Mouse (Mus musculus): Measurements from ENCODE around the gene Tmem108.

The Tmem108 gene

GRCm38 (mm10) chr9:103546695-103547645 is 214.7 kb downstream of the Tmem108 start:
- no peak for DNase-seq (ENCODE audit: low spot score)

- DNase-seq (ENCODE audit: low spot score), result no peak
Measured at GRCm38 (mm10) chr9:103545729-103546128, 215.9 kb downstream of the Tmem108 start.

- DNase-seq (ENCODE audit: low spot score), result no peak
Measured at GRCm38 (mm10) chr9:103545271-103545670, 216.4 kb downstream of the Tmem108 start.

GRCm38 (mm10) chr9:103544599-103544998 is 217.0 kb downstream of the Tmem108 start:
- no peak for DNase-seq (ENCODE audit: low spot score)

GRCm38 (mm10) chr9:103540518-103540917 is 221.1 kb downstream of the Tmem108 start:
- DNase-seq (ENCODE audit: low spot score), result no peak

- DNase-seq (ENCODE audit: low spot score), result no peak
Measured at GRCm38 (mm10) chr9:103538047-103538816, 223.4 kb downstream of the Tmem108 start.

GRCm38 (mm10) chr9:103536059-103536634 is 225.5 kb downstream of the Tmem108 start:
- DNase-seq (ENCODE audit: low spot score), result no peak

GRCm38 (mm10) chr9:103525041-103525537 is 236.5 kb downstream of the Tmem108 start:
- DNase-seq (ENCODE audit: low spot score), result no peak

- DNase-seq (ENCODE audit: low spot score), result no peak
Measured at GRCm38 (mm10) chr9:103524600-103524999, 237.0 kb downstream of the Tmem108 start.

- DNase-seq (ENCODE audit: low spot score), result no peak
Measured at GRCm38 (mm10) chr9:103523742-103524403, 237.8 kb downstream of the Tmem108 start.

- no peak for DNase-seq (ENCODE audit: low spot score)
Measured at GRCm38 (mm10) chr9:103523008-103523407, 238.6 kb downstream of the Tmem108 start.

- DNase-seq (ENCODE audit: low spot score), result no peak
Measured at GRCm38 (mm10) chr9:103513884-103514283, 247.8 kb downstream of the Tmem108 start.

GRCm38 (mm10) chr9:103512257-103512656 is 249.4 kb downstream of the Tmem108 start:
- no peak for DNase-seq (ENCODE audit: low spot score)

- DNase-seq (ENCODE audit: low spot score), result no peak
Measured at GRCm38 (mm10) chr9:103506968-103507584, 254.6 kb downstream of the Tmem108 start.

GRCm38 (mm10) chr9:103505067-103505466 is 256.6 kb downstream of the Tmem108 start:
- DNase-seq (ENCODE audit: low spot score), result no peak

- no peak for DNase-seq (ENCODE audit: low spot score)
Measured at GRCm38 (mm10) chr9:103504646-103505045, 257.0 kb downstream of the Tmem108 start.

- no peak for DNase-seq (ENCODE audit: low spot score)
Measured at GRCm38 (mm10) chr9:103503586-103504298, 257.9 kb downstream of the Tmem108 start.

- no peak for DNase-seq (ENCODE audit: low spot score)
Measured at GRCm38 (mm10) chr9:103502655-103503054, 259.0 kb downstream of the Tmem108 start.

GRCm38 (mm10) chr9:103501861-103502364 is 259.7 kb downstream of the Tmem108 start:
- DNase-seq (ENCODE audit: low spot score), result no peak

GRCm38 (mm10) chr9:103499366-103499765 is 262.3 kb downstream of the Tmem108 start:
- no peak for DNase-seq (ENCODE audit: low spot score)

All from ovary, postnatal 36 days (tissue).